Mouse (Mus musculus) spleen, embryonic (tissue): ENCODE results near the gene Tex12.

Experiments used
- CTCF ChIA-PET: fragments of 350-600 bp; sonication (Branson Sonifier 250); formaldehyde crosslinking; loops from one replicate; lab custom pipeline; 2022; lab: Charles Lee

Tex12 gene

DNA sequence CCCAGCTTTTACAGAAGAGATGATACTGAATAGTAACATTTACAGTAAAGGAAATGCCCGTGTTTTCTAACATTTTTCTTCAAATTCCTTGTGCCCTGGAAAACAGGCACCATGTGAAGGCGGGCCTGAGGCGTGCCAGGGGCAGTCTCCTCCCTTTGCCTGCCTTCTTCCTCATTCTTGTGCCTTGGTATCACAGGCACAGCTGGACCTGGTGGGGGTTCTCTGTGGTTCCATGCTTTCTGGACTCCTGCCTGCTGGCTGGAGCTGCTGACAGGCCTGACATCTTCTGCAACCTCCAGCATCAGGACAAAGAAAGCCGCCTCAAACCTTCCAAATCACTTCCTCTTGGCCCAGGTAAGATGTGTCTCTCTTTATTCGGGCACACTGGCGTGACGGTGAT, 4.0 kb upstream of the Tex12 start:
- CTCF ChIA-PET, result no interaction called here

DNA sequence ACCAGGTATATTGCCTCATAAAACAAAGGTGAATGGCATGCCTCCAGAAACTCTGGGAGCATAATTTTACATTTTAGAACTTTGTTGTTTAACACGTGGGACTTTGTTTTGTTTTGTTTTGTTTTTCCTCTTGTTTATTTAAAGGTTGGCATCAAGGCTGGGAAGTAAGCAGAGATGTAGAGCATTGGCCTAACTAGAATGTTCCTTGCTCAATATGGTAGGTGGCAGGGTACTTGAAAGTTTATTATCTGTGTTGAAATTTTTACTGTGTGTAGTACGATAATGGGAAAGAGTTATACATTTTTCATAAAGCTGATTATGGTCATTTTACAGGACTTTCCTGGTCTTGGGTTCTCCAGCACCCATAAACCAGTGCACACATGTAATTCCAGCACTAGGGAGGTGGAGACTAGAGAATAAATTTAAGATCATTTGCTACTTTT, 814 bp upstream of the Tex12 start:
- CTCF ChIA-PET, result no interaction called here

DNA sequence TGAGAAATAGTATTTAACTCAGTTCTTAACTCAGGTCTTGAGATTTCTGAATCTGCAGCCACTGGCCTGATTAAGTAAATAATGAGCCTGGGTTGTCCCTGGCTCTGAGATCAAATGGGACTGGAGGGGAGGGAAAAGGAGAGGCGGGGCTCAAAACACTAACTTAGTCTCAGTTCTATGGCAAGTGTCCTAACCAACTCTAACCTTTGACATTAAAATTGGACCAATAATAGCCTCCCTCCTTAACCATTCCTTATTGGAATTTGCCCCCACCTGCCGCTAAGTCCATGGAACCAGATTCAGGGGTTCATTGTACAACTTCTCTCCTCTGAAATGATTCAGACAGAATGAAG, 6.1 kb downstream of the Tex12 start, which contains the start of gene Bco2:
Gene Bco2, minus strand, starts transcription at position 88 of the 353 bp plus-strand sequence.
- CTCF ChIA-PET, result no interaction called here

DNA sequence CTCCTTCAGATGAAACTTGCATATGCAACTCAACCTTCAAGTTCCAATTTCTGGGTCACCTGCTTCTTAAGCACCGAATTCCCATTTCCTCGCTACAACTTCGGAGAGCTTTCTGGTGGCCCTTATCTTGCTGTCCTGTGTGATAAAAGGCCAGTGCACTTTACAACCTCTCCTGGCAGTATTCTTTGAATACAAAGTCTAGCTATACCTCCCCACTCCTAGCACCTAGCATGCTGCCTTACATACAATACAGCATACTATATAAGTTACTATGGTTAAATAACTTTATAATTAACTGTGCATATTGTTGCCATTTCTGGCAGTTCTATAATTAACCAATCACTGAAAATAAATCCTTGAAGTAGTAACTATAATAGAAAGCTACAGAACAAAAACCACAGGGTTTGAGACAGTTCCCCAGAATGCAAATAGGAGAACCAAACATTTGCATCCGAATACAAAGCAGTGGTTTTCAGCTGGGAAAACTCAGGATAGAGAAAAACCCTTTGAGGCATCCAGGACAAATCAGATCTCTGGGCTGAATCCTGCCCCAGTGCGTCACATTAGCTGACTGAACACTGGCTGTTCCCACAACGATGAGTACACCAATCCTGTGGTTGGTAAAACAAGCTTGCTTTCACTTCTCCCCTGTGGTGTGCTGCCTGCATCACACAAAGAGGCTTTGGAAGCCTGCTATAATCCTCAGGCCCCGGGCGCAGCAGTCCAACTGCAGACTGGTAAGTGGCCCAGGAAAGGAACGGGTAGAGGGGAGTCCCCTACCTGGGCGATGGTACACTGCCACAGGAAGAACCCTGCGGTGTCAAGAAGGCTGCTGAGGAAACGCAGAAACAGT, 6.7 kb downstream of the Tex12 start, which contains the start of gene Il18:
Gene Il18, plus strand, starts transcription at position 587 of the 853 bp plus-strand sequence.
- CTCF ChIA-PET, result interaction anchor here (0.8 kb wide), 1 partner anchor 24 kb away, joined by 3 read pairs; no protein-coding TSS in a partner anchor

DNA sequence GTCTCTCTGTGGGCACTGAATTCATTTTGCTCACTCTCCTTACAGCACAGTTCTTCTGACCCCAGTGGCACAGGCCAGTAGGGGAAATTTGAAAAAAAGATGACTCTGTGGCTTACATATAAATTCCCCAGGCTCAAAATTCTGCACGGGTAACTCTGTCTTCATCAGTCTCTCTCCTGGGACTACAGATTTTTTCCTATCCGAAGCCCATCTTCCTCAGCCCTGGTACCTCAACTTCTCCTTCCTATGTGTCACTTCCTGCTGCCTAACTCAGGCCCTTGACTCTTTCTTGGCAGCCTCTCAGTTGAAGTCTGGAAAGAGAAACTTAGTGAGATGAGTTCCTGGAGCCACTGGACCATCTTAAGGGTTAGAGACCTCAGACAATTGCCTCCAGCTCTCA, 7.6 kb downstream of the Tex12 start:
- CTCF ChIA-PET, result no interaction called here

DNA sequence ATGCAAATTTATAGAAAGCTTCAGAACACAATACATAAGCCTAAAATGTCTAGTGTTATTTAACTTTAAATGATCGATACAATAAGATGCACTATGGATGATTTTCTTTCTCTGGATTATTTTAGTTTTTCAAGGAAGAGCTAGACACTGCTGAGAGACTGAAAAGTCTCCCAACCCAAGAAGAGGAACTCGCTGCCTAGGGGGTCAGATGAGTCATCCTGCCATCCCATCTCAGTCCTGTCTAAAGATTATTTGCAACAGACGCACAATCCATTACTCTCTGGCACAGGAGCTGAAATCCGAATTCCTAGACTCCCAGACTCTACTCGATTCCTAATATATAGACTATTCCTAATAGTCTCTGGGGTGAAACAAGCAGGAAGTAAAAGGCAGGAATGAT, 8.9 kb downstream of the Tex12 start:
- CTCF ChIA-PET, result interaction anchor here (0.5 to 0.6 kb wide), 2 partner anchors 12 to 302 kb away, joined by 3 read pairs; no protein-coding TSS in a partner anchor

DNA sequence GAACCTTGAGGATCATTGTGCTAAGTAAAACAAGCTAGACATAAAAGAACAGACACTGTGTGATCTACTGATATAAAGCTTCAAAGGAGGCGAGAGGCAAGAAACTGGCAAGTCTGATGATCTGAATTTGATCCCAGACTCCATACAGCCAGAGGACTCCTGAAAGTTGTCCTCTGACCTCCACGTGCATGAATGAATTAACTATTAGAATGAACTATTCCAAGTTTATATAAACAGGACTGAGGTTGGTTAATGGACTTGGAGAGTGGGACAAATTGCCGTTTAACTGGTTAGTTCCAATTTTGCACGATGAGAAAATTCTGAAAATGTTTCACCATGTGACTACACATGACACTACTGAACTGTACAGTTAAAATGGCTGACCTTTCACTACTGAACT, 12.2 kb downstream of the Tex12 start:
- CTCF ChIA-PET, result no interaction called here

DNA sequence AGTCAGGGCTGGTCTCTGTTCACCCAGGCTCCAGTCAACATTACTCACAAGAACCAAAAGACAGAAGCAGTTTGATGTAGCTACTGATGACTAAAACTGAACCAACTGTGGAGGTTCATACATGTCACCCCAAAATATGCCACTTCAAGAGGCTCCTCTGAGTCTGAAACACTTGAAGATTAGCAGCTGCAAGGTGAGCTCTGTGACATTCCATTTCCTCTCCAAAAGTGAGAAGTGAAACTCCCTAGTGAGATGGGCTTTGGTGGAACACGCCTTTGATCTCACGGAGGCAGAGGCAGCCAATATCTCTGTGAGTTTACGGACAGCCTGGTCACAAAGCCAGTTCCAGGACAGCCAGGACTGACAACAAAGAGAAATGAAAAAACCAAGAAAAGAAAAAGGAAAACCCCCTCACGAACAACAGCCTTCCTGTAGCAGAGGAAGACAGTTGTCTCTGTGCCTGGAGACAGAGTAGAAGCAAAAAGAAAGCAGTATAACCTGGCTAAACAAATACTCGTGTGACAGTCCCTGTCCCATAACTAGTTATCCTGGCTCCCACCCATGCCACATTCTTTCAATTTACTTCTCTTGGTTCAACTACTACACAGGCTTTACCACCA, 13.2 kb downstream of the Tex12 start:
- CTCF ChIA-PET, result no interaction called here

DNA sequence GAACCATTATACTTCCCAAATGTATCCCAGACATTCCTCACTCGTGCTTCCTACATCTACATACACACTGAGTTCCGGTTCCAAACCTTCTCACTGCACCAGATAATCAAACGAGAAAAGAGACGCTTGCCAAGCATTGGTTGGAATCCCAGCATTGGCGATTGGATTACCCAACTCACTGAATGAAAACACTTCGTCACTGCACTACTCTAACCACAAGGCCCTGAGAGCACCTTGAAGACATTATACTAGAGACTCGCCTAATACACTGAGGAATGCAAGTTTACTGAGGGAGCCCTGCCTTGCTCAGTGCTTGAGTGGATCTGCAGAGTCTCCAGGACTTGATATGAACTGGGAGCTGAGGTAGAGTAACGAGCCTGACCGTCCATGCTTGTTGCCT, 18.7 kb downstream of the Tex12 start:
- CTCF ChIA-PET, result no interaction called here

DNA sequence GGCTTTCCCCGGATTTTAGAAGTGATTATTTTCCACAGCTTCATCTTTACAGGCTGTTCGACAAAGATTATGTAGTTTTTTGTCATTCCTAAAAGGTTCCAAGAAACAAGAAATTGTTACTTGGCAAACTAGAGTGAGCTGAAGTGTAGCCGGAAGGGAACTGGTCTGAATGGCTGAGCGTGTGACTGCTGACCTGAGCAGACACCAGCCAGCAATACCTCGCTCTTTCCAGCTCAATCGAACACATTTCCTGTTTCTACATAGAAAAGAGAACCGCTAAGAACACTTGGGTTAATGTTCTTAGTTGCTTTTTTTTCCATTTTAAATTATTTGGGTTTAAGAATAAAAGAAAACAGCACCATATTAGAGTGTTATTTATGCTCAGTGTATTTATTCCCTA, 21.0 kb downstream of the Tex12 start:
- CTCF ChIA-PET, result interaction anchor here (0.5 kb wide), 1 partner anchor 469 kb away, joined by 3 read pairs; the partner anchor contains the start of gene Sik2

DNA sequence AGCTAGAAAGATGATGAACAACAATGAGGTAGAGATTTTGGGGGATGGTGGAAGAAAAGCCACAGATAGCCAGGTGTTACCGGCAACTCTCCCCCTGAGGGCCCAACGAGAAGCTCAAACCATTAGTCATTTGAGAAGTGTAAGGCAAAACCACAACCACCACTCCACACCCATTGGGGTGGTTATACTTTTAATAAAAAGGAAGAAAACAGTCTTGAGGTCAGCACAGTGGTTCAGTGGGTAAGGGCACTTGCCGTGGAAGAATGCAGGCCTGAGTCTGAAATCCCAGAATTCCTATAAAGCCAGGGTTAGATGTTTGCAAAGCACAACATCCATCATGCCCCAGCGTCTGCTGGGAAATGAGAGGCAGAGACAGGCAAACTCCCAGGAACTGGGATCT, 23.8 kb downstream of the Tex12 start:
- CTCF ChIA-PET, result no interaction called here

DNA sequence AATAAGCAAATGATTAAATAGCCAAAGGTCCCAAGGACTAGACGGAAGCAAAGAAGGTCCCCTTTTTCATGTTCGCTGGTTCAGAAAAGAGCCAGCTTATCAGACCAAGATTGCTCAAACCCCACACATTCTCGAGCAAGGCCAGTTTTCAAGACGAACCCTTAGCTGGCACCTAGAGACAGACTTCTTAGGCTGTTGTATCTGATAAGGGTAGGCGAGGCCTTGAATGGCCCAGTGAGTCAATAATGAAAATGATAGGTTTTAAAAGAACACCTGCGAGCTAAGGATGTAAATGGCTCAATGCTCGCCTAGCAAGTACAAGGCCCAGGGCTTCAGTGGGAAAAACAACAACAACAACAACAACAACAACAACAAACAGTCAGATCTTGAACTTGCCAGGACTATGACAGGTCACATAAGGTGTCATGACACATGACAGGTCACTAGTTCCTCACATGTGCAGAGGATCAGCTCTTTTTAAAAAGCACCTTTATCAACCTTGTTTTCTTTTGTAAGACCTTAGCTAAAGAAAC, 24.5 kb downstream of the Tex12 start:
- CTCF ChIA-PET, result no interaction called here

DNA sequence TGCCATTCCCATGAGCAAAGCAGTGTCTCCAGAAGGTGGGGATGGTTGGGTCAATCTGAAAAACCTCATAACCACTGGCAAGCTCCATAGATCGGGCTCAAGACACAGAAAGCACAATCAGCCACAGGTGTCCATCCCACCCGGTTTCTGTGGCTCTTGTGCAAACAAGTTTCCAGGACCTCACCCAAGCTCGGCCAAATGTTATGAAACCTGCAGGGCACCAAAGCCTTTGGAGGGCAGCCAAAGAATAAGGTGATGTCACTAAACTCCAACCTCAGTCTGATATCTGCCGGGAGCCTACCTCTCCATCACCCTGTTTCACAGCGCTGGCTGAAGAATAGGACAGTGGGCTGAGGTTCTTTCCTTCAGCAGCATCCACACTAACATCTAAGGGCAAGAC, 25.2 kb downstream of the Tex12 start:
- CTCF ChIA-PET, result no interaction called here

DNA sequence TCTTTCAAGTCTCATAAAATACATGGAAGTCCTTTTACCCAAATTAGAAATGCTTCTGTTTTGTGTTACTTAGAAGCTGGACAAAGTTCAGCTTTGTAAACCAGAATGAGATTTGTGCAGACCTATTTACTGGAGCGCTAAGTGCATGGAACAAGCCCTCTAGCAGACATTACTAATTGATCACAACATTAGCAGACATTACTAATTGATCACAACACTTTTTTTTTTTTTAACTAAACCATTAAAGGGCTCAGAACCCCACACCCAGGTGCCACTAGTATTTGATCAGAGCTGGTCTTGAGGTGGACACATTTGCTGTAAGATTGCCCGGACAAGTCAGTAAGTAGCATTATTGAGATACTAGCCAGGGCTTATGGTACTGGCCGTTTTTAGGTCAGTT, 27.3 kb downstream of the Tex12 start:
- CTCF ChIA-PET, result no interaction called here

DNA sequence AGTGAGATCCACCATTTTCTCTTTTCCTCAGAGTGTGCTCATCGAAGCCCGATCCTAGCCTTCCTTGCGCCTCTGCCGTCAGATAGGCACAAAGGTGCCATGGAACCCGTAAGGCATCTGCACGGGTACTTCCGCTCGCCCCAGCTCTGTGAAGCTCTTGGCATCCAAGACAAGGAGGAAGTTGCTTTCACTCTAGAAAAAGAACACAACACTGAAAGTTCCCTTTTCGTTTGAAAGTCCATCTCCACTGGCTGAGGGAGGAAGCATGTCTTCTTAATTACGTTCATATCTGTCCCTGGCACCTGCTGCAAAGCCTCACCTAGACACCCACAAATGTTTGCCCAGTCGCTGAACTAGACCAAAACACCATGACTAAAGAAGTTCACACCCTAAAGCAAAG, 27.8 kb downstream of the Tex12 start:
- CTCF ChIA-PET, result no interaction called here

DNA sequence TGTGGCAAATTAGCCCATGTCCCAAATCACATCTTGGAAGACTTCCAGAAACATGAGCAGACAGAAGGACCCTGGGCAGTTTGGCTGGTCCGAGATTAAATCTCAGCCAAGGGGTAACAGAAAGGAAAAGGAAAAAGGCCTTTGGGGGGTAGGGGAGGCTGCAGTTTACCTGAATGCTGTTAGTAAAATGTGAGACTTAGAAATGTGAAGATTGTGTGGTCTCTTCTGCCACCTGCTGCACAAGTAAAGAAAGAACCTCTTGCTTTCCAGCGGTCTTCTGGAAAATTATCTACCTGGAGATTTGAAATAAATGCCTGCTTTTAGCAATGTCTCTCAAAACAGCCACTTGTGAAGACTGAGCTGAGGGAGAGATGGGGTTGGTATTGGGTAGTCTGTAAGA, 30.2 kb downstream of the Tex12 start:
- CTCF ChIA-PET, result no interaction called here

DNA sequence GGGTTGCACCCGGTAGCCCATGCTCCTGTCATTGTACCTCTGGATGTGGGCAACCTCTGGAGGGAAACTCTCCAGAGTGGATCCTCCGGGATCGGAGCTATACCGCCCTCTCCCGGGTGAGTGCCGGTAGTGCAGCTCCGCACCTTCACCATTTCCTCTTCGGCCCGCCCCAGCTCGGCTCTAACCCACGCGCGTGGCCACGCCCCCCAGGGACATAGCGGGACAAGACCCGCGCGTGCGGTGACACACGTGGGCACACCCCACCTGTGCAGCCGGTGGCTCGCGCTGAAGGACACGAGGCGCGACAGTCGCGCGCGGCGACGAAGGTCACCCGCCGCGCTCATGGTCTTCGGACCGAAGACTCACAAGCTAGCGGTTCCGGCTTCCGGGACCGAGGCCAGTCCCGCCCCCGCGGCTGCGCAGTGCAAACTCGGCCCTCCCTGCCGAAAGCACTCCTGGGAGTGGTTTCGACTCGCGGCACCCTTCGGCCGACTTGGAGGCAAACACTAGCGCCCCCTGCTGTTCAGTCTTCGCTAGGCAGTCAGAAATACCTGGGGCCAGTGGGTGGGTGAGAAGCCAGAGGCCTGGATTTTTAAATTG, 32.7 kb downstream of the Tex12 start, which contains the start of gene Pts:
Gene Pts, minus strand, starts transcription at position 432 of the 600 bp plus-strand sequence.
- CTCF ChIA-PET, result interaction anchor here (0.7 to 1.3 kb wide), 2 partner anchors 76 to 85 kb away, joined by 3 read pairs; partner anchors contain the start of genes Sdhd and Timm8b

DNA sequence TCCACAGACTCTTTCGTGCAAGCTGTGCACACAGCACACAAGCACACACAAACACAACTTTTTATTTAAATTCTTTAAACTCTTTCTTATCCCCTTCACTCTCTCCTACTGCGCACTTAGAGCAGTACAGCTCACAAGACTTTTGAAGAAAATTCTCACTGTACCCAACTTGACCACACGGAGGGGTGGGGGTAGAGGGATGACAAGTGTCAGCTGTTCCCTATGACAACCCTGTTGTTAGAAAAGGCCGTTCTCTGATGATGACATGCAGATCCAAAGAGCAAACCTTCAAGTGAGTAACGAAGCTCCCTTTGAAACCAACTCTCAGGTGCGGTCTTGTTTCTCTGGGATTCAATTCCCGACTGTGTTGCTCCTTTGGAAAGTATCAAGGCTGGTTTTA, 33.3 kb downstream of the Tex12 start:
- CTCF ChIA-PET, result interaction anchor here (0.6 to 1.3 kb wide), 3 partner anchors 10 to 76 kb away, joined by 3 to 4 read pairs (median 3); partner anchors contain the start of genes Sdhd and Timm8b

DNA sequence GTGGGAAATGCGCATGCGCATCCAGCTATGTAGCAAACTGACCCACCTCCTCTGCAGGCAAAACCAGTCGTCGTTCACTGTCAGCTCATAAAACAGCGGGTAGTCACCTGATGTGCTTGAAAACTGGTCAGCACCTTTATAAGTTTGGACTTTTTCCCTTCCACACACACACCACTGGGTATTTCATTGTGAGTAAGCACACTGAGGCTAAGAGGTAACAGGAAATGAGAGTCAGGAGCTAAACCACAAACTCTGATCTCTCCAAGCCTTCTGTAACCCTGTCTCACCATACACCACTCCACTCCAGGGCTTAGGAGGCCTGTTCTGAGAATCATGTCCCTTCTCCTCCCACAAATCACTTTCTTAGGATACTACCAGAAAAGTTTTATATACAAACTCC, 35.5 kb downstream of the Tex12 start:
- CTCF ChIA-PET, result interaction anchor here (0.8 kb wide), 1 partner anchor 69 kb away, joined by 6 read pairs; no protein-coding TSS in a partner anchor

DNA sequence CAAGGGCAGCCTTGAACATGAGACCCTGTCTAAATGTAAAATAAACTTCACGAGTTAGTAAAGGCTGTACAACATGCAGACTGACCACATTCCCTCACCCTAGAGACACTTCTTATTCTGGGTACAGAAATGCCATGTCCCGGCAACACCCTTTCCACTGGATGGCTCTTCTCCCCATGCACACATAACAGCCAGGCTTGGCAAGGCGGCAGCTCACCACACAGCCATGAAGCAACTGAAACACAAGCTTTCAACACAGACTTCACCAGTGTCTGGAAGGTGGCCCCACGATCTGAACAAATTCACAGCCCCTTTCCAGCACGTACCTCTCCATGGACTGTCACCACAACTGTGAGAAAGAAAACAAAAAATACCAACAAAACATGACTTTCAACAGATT, 36.2 kb downstream of the Tex12 start:
- CTCF ChIA-PET, result no interaction called here

DNA sequence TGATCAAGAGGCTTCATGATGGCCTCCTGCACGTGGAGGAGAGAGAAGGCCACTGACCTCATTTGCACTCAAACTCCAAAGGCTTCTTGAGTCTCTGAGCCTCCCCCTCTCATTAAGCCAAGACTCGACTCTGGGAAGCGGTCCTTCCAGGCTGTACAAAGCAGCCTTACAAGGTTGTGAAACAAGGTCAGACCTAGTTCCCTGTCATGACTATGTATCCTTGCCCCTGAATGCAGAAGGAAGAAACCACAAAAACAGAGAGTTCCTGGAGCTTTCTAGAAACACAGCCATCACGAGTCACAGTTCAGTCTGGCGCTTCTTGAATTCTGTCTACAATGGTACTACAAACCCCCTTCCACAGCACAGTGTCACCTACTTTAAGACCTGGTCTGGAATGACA, 38.6 kb downstream of the Tex12 start:
- CTCF ChIA-PET, result interaction anchor here (1.0 kb wide), 1 partner anchor 111 kb away, joined by 5 read pairs; no protein-coding TSS in a partner anchor

DNA sequence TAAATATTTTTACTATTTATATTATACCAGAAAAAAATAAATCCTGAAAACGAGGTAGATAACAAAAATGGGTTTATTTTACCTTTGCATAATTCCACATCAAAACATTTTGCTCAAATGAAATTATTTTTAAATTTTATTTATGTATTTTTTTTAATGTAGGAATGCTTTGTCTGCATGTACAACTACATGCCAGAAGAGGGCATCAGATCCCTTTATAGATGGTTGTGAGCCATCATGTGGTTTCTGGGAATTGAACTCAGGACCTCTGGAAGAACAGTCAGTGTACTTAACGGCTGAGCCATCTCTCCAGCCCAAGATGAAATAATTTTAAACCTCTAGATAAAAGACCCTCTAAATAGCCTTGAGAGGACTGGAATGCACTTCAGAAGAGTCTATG, 39.6 kb downstream of the Tex12 start:
- CTCF ChIA-PET, result interaction anchor here (0.9 kb wide), 1 partner anchor 72 kb away, joined by 3 read pairs; no protein-coding TSS in a partner anchor
